11 mouse cellular contexts compared by ENCODE assay signal in genomic region chr16:22795497-22795896, GRCm38 (mm10). TPM values are rescaled to one million over a fixed set of nuclear protein-coding genes. Genes with fewer than 3 reads are reported as not detected.
DNase-seq lines count a peak whose midpoint lies in the region; ATAC-seq and TF ChIP-seq lines count a peak whose summit lies in the region.
"Had no signal": no experiment of that assay in that cellular context is flagged by ENCODE, and none has a peak within 500 bp of the region (broad histone marks: within the 10 kb centered on the region; RNA-seq: fewer than 3 reads in every experiment).

No protein-coding gene starts in this region.

- H3K4me3 ChIP-seq in kidney, adult 2 months (ENCODE audit: insufficient read depth, low read depth, low read length), result no peak overlapping the region
- H3K4me3 ChIP-seq in kidney, embryonic 15.5 days (replicated peaks), result no peak overlapping the region
- H3K4me3 ChIP-seq: forebrain, embryonic 15.5 days had no signal

- H3K27me3 ChIP-seq in kidney, adult 2 months (replicated peaks; ENCODE audit: control insufficient read depth, insufficient read depth, low read length), result no peaks in the 10 kb centered on the region
- 0 out of 2 replicates have a peak, but pooled peaks cover 4% of the 10 kb centered on the region for H3K27me3 ChIP-seq in kidney, embryonic 15.5 days

- H3K27ac ChIP-seq in kidney, adult 2 months (ENCODE audit: insufficient read depth, low read depth, low read length), result no peak overlapping the region
- H3K27ac ChIP-seq in kidney, embryonic 15.5 days, result no peak overlapping the region
- H3K27ac ChIP-seq: forebrain, embryonic 15.5 days had no signal

- H3K9ac ChIP-seq in kidney, embryonic 15.5 days, result no peak overlapping the region
- H3K9ac ChIP-seq: forebrain, embryonic 15.5 days had no signal

- no peak for TF ChIP-seq POLR2A in kidney, adult 2 months (IDR thresholded peaks at IDR 0.05; ENCODE audit: low read depth, low read length)

- peak; percentile 24 to 68 for DNase-seq in adrenal gland, adult (ENCODE audit: inconsistent age in 2 of 2, low spot score in 1 of 2)
- no peak for DNase-seq in adrenal gland, postnatal 4 days (ENCODE audit: low spot score in 2 of 2)
- DNase-seq in kidney, adult 2 months, result peak; percentile 45
- DNase-seq in adrenal gland, adult 18-20 months (ENCODE audit: low spot score in 2 of 2), result peak; percentile 10 to 35
- peak; percentile 49 to 55 for DNase-seq in kidney, postnatal 25 days
- no peak for DNase-seq in spleen, postnatal 4 days (ENCODE audit: low spot score in 2 of 2)

- H3K9me3 ChIP-seq in kidney, embryonic 15.5 days (replicated peaks), result no peaks in the 10 kb centered on the region
- H3K9me3 ChIP-seq: forebrain, embryonic 15.5 days had no signal

- TF ChIP-seq CTCF in kidney, adult 2 months (conservative IDR thresholded peaks at IDR 0.05; ENCODE audit: insufficient read depth, insufficient read length, low read depth, low read length), result peak; percentile 62

- H3K36me3 ChIP-seq in kidney, adult 2 months (ENCODE audit: control insufficient read depth, insufficient read depth, low read length), result no peaks in the 10 kb centered on the region
- H3K36me3 ChIP-seq in kidney, embryonic 15.5 days, result no peaks in the 10 kb centered on the region
- H3K36me3 ChIP-seq: forebrain, embryonic 15.5 days had no signal

- ATAC-seq in kidney, embryonic 15.5 days (replicated peaks; ENCODE audit: low FRiP score), result no peak
- ATAC-seq in CD4-positive, CD25-positive, alpha-beta regulatory T cell, adult 4 months, result no peak
- ATAC-seq: forebrain, embryonic 15.5 days had no signal

- H3K4me1 ChIP-seq in kidney, adult 2 months (ENCODE audit: control insufficient read depth, insufficient read depth, low read length), result no peaks in the 10 kb centered on the region
- H3K4me1 ChIP-seq in kidney, embryonic 15.5 days, result 0 out of 2 replicates have a peak, but pooled peaks cover 3% of the 10 kb centered on the region

- no peak overlapping the region for H3K4me2 ChIP-seq in kidney, embryonic 15.5 days
- H3K4me2 ChIP-seq: forebrain, embryonic 15.5 days had no signal

- 88% methylated on average over 3 of the region's 3 CpGs for WGBS in kidney, adult 2 months
- 88% methylated on average over 3 of the region's 3 CpGs for WGBS in kidney, embryonic 15.5 days

RNA-seq across cellular contexts. Expression of gene Crygs, which starts 15.9 kb away (rescaled TPM):
- not detected for total RNA-seq in adrenal gland, postnatal 4 days (2021)
- 0.37 and 0.53 TPM in 2 replicates for polyA plus RNA-seq in kidney, adult 2 months (2012; rRNA removed)
- polyA plus RNA-seq in kidney, embryonic 15.5 days (2015; fragmentation: Nextera tagmentation; extraction: Ambion mirVana), result 0.19 and 0.25 TPM in 2 replicates
- not detected for total RNA-seq in adrenal gland, adult 18-20 months (2021)
- not detected for polyA plus RNA-seq in CD4-positive, CD25-positive, alpha-beta regulatory T cell, adult 4 months (2017; shearing (Covaris generic))
- polyA plus RNA-seq: forebrain, embryonic 15.5 days; intestine, embryonic 14.5 days; lung, embryonic 16.5 days had no signal

Comparison
In these comparisons a context has a peak if more than half of its experiments do, and no peak if none do; other contexts are left out.
1. DNase-seq: peak in adrenal gland, adult (2 of 2), kidney, adult 2 months (single experiment), adrenal gland, adult 18-20 months (2 of 2) and kidney, postnatal 25 days (2 of 2); none in adrenal gland, postnatal 4 days (0 of 2) and spleen, postnatal 4 days (0 of 2).